Mouse (Mus musculus) hindbrain, embryonic 16.5 days (tissue): ENCODE data around the gene Ankfy1. TPM values are rescaled to one million over a fixed set of nuclear protein-coding genes. Genes with fewer than 3 reads are reported as not detected.
"Not testable (repeated sequence)": the region's sequence is repeated elsewhere in the genome, so short reads cannot be mapped to it uniquely, and the experiment has no call there.

Experiments
- ATAC-seq: fragments of 200-750 bp; cut with Nextera tagmentation; 2 replicates; pipeline ENCODE4 v1.8.0; 2017; ENCODE audit warnings: moderate TSS enrichment, moderate library complexity
- H3K27ac ChIP-seq: fragments of 300-500 bp; sonication (generic); 2 replicates; pipeline ENCODE4 v1.5.1; 2014; ENCODE audit warnings: low read depth, mild to moderate bottlenecking, control low read depth, low read length, moderate library complexity
- H3K27me3 ChIP-seq: fragments of 300-500 bp; sonication (generic); replicated peaks from 2 replicates; pipeline ENCODE4 v1.6.1; 2014; ENCODE audit warnings: low read length; ENCODE audit not compliant: control insufficient read depth, insufficient read depth
- H3K36me3 ChIP-seq: fragments of 300-500 bp; sonication (generic); 2 replicates; pipeline ENCODE4 v1.6.1; 2014; ENCODE audit warnings: mild to moderate bottlenecking, low read length, moderate library complexity, mixed read lengths; ENCODE audit not compliant: control insufficient read depth, insufficient read depth
- H3K4me1 ChIP-seq: fragments of 300-500 bp; sonication (generic); 2 replicates; pipeline ENCODE4 v1.6.1; 2014; ENCODE audit warnings: low read depth, low read length; ENCODE audit not compliant: control insufficient read depth, insufficient read depth
- H3K4me2 ChIP-seq: fragments of 300-500 bp; sonication (generic); 2 replicates; pipeline ENCODE4 v1.6.1; 2014; ENCODE audit warnings: mild to moderate bottlenecking, low read length, control low read depth, moderate library complexity
- H3K4me3 ChIP-seq: fragments of 300-500 bp; sonication (generic); 2 replicates; pipeline ENCODE4 v1.5.1; 2014; ENCODE audit warnings: mild to moderate bottlenecking, low read length, control low read depth, moderate library complexity
- H3K9ac ChIP-seq: fragments of 300-500 bp; sonication (generic); 2 replicates; pipeline ENCODE4 v1.6.1; 2014; ENCODE audit warnings: low read depth, mild to moderate bottlenecking, control low read depth, low read length, moderate library complexity
- H3K9me3 ChIP-seq: fragments of 300-500 bp; sonication (generic); 2 replicates; pipeline ENCODE4 v1.6.1; 2014; ENCODE audit warnings: mild to moderate bottlenecking, low read length, moderate library complexity; ENCODE audit not compliant: control insufficient read depth
- whole genome bisulfite sequencing: fragments of 180-500 bp; shearing (Covaris S2); extraction: QIAGEN DNeasy Blood & Tissue Kit; methylation state at CpG from one replicate; pipeline ENCODE4 v1.1.7; 2014; 5-methylcytosine and 5-hydroxymethylcytosine counted together
- polyA plus RNA-seq: library from polyadenylated mRNA; unstranded; fragments of >200 nt; fragmentation: Nextera tagmentation; extraction: Ambion mirVana; gene quantifications from 2 replicates; pipeline ENCODE4 v1.2.1, GENCODE M21; 2015

Gene Ankfy1
- polyA plus RNA-seq, 1 experiment from 2014 or later = 19.8 TPM

DNA sequence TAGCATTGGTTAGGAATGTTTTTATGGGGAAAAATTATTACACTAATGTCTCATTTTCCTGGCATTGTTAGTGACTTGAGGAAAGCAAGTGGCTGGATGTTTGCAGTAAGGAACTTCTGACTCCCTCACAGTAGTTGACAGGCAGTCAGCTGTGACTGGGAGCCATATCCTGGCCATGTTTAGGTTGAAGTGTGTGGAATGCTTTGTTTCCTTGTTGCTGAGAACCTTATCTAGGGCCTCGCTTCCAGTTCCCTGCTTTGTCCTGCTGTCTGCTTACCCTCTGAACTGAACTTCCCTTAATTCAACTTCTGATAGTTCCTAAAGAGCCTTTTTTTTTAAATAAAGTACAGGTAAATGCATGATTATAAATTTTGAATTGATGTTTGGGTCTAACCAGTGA is 46.5 kb downstream of the Ankfy1 start:
- no peak overlapping the region for H3K4me3 ChIP-seq
- H3K27ac ChIP-seq = no peak overlapping the region
- 59% methylated on average over 1 of the region's 1 CpGs for WGBS
- ATAC-seq = no peak
- no peak overlapping the region for H3K4me2 ChIP-seq
- peaks cover 29% of the 10 kb centered on the region for H3K36me3 ChIP-seq
- H3K27me3 ChIP-seq = no peaks in the 10 kb centered on the region
- no peaks in the 10 kb centered on the region for H3K4me1 ChIP-seq
- no peaks in the 10 kb centered on the region for H3K9me3 ChIP-seq
- H3K9ac ChIP-seq = no peak overlapping the region

DNA sequence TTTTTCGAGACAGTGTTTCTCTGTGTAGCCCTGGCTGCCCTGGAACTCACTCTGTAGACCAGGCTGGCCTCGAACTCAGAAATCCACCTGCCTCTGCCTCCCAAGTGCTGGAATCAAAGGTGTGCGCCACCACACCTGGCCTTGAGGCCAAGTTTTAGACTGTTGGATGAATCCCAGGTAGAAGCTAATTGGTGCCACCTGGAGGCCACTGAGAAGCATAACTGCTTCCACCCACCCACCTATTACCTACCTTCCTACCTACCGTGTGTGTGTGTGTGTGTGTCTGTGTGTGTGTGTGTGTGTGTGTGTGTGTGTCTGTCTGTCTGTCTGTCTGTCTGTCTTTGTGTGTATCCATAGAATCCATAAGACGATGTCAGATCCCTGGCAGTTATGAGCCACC is 47.7 kb downstream of the Ankfy1 start:
- H3K9ac ChIP-seq, H3K9me3 ChIP-seq, H3K4me2 ChIP-seq, H3K27ac ChIP-seq, ATAC-seq, H3K27me3 ChIP-seq, H3K4me3 ChIP-seq, H3K4me1 ChIP-seq: not testable (repeated sequence)
- WGBS = 83% methylated on average over 5 of the region's 5 CpGs
- peaks cover 20% of the 10 kb centered on the region for H3K36me3 ChIP-seq

DNA sequence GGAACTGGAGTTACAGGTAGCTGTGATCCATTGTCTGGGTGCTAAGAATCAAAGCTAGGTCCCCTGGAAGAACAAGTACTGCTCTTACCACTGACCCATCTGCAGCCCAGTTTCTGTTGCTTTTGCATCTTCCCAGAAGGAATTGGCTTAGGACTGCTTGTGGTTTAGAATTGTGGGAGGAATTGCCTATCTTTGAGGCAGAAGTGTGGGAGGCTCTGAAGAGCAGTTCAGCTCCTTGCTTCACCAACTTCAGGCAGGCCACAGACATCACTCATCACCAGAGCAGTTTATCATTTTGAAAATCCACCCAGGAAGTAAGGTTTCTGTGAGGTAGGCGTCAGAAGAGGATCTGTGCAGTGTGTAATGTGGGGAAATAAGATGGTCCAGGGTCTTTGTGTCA is 49.2 kb downstream of the Ankfy1 start:
- Histone ChIP-seq H3K27me3 (no peaks in the 10 kb centered on the region), H3K9ac (no peak overlapping the region), H3K36me3 (peaks cover 18% of the 10 kb centered on the region), H3K4me3 (no peak overlapping the region), H3K4me2 (no peak overlapping the region), H3K4me1 (no peaks in the 10 kb centered on the region), H3K27ac (no peak overlapping the region), H3K9me3 (no peaks in the 10 kb centered on the region)
- ATAC-seq = no peak
- 93% methylated on average over 1 of the region's 1 CpGs for WGBS

DNA sequence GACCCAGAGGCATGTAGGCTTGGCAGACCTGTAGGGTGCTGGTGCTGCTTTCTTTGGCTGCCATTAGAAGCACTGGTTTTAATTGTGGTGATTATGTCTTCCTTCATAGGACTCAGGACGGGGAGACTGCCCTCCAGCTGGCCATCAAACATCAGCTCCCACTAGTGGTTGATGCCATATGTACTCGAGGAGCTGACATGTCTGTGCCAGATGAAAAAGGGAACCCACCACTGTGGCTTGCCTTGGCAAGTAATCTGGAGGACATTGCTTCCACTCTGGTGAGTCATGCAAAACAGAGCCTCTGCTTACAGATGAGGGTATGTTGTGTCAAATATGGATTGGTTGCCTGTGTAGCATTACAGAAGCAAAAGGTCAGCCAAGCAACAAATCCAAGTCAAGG is 62.1 kb downstream of the Ankfy1 start:
- peaks cover 54% of the 10 kb centered on the region for H3K36me3 ChIP-seq
- H3K4me3 ChIP-seq = no peak overlapping the region
- no peak overlapping the region for H3K9ac ChIP-seq
- no peak overlapping the region for H3K27ac ChIP-seq
- H3K4me2 ChIP-seq = no peak overlapping the region
- ATAC-seq = no peak
- no peaks in the 10 kb centered on the region for H3K4me1 ChIP-seq
- 38% methylated on average over 2 of the region's 2 CpGs for WGBS
- no peaks in the 10 kb centered on the region for H3K9me3 ChIP-seq
- no peaks in the 10 kb centered on the region for H3K27me3 ChIP-seq

DNA sequence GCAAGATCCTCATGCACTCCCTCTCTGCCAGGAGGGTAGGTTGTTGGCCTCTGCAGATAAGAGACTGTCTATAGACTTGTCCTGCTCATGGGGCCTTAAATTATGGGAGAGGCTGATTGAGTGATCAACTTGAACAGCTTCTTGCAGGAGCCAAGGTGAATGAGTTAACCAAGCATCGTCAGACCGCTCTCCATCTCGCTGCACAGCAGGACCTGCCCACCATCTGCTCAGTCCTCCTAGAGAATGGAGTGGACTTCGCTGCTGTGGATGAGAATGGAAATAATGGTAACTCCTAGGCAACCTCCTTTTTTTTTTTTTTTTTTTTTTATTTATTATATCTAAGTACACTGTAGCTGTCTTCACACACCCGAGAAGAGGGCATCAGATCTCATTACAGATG is 68.5 kb downstream of the Ankfy1 start:
- no peak for ATAC-seq
- Histone ChIP-seq H3K9me3 (no peaks in the 10 kb centered on the region), H3K4me3 (no peak overlapping the region), H3K27me3 (no peaks in the 10 kb centered on the region), H3K9ac (no peak overlapping the region), H3K4me2 (no peak overlapping the region), H3K36me3 (peaks cover 54% of the 10 kb centered on the region), H3K27ac (no peak overlapping the region), H3K4me1 (no peaks in the 10 kb centered on the region)
- 88% methylated on average over 5 of the region's 5 CpGs for WGBS

DNA sequence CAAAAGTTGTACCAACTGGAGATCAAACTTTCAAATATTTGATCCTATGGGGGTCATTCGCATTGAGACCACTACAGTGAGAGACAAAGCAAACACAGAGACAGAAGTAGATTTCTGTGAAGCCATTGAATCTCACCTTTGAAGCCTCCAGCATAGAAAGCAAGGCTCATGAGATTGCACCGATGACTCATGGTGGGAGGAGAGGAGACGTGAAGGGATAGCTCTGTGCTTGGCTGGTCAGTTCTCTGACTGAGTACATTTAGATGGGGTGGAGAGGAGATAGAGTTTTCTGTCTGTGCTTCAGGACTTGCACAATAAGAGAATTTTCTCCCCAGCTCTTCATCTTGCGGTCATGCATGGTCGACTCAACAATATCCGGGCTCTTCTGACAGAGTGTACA is 69.8 kb downstream of the Ankfy1 start:
- peaks cover 50% of the 10 kb centered on the region for H3K36me3 ChIP-seq
- 91% methylated on average over 6 of the region's 6 CpGs for WGBS

DNA sequence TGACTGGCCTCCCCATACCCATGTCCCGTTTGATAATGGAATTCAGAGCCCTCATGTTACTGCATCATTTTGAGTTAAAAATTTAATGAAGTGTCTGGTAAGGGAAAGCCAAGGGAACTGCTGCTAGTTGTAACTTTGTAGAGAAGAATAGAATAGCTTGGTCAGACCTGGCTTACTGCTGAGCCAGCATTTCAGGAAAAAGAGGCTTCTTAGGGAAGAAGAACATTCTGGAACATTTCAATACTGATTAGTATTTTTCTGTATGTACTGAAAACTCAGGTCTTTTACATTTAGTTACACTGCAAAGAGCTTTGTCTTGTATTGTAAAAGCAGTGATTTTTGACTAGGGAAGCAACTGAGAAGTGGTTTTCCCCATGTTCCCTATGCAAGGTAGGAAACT is 71.0 kb downstream of the Ankfy1 start:
- no peaks in the 10 kb centered on the region for H3K4me1 ChIP-seq
- H3K9ac ChIP-seq = no peak overlapping the region
- no peak overlapping the region for H3K4me2 ChIP-seq
- H3K27me3 ChIP-seq = no peaks in the 10 kb centered on the region
- H3K4me3 ChIP-seq = no peak overlapping the region
- ATAC-seq = no peak
- peaks cover 43% of the 10 kb centered on the region for H3K36me3 ChIP-seq
- 83% methylated on average over 1 of the region's 1 CpGs for WGBS
- H3K27ac ChIP-seq = no peak overlapping the region
- no peaks in the 10 kb centered on the region for H3K9me3 ChIP-seq

More for the DNA sequence above, 69.8 kb downstream of the Ankfy1 start:
- H3K9ac ChIP-seq = no peak overlapping the region
- H3K4me1 ChIP-seq = no peaks in the 10 kb centered on the region
- no peak for ATAC-seq
- H3K4me2 ChIP-seq = no peak overlapping the region
- H3K27ac ChIP-seq = no peak overlapping the region
- H3K9me3 ChIP-seq = no peaks in the 10 kb centered on the region
- H3K27me3 ChIP-seq = no peaks in the 10 kb centered on the region
- H3K4me3 ChIP-seq = no peak overlapping the region

DNA sequence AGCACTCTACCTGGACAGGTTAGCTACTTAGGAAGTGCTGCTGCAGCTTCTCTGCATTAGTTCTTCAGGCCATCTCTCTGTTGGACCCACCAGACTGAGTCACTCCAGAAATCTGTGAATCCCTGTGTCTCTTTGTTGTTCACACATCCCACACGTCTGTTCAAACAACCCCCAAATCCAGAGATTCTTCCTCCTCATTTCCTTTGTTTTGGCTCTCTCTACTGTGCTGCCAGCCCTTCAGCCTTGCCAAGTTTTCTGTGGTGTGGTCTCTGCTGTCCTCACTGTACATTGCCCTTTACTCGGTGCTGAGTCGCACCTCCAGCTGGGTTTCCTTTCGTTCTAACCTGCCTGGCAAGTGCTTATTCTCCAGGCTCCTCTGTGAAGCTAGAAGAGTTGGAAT is 74.5 kb downstream of the Ankfy1 start:
- H3K27me3 ChIP-seq = no peaks in the 10 kb centered on the region
- 87% methylated on average over 4 of the region's 4 CpGs for WGBS
- ATAC-seq = no peak

DNA sequence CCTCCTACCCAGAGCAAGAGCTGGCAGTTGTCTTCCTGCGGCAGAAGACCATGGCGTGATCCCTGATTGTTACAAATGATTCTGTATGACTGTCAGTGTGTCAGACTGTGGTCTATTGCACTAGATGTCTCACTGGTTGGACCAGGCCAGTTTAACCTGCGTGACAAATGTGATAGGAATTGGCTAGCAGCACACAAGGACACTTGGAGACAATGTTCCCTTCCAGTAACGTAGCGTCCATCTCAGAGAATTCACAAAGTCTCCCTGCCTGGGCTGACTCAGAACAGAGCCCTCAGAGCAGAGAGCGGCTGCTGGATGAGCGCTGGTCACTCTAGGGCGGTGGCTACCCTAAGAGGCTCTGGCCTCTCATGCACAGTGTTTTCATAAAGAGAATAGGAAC is 77.9 kb downstream of the Ankfy1 start:
- Histone ChIP-seq H3K9me3 (no peaks in the 10 kb centered on the region), H3K4me2 (no peak overlapping the region), H3K4me1 (no peaks in the 10 kb centered on the region), H3K27ac (no peak overlapping the region), H3K4me3 (no peak overlapping the region), H3K9ac (no peak overlapping the region), H3K27me3 (no peaks in the 10 kb centered on the region), H3K36me3 (peaks cover 20% of the 10 kb centered on the region)
- ATAC-seq = no peak
- WGBS = 93% methylated on average over 8 of the region's 8 CpGs

More for the DNA sequence above, 74.5 kb downstream of the Ankfy1 start:
- no peaks in the 10 kb centered on the region for H3K9me3 ChIP-seq
- H3K4me3 ChIP-seq = no peak overlapping the region
- peaks cover 29% of the 10 kb centered on the region for H3K36me3 ChIP-seq
- no peaks in the 10 kb centered on the region for H3K4me1 ChIP-seq
- H3K4me2 ChIP-seq = no peak overlapping the region
- no peak overlapping the region for H3K27ac ChIP-seq
- H3K9ac ChIP-seq = no peak overlapping the region

DNA sequence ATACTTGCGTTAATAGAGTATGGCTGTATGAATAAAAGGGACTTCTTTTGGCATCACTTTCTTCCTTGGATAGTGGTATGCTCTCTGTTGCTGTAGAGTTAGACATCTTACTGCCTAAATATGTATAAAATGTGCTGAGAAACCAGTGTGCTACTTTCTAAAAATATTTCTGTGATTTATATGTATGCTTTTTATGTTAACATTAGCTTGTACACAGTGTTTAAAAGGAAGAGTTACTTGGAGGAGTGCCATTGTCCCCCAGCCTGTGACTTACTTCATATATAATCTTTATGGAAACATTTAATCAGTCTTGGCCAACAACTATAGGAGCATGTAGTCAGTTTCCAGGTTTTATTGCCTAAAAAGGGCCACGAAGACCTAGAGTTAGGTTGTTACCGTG is 79.3 kb downstream of the Ankfy1 start:
- no peak for ATAC-seq

More for the DNA sequence above, 79.3 kb downstream of the Ankfy1 start:
- no peaks in the 10 kb centered on the region for H3K4me1 ChIP-seq
- WGBS = 96% methylated on average over 3 of the region's 3 CpGs
- H3K27ac ChIP-seq = no peak overlapping the region
- peaks cover 11% of the 10 kb centered on the region for H3K36me3 ChIP-seq
- H3K9ac ChIP-seq = no peak overlapping the region
- no peaks in the 10 kb centered on the region for H3K9me3 ChIP-seq
- H3K4me3 ChIP-seq = no peak overlapping the region
- H3K27me3 ChIP-seq = no peaks in the 10 kb centered on the region
- H3K4me2 ChIP-seq = no peak overlapping the region
